Mouse (Mus musculus): ENCODE data around the gene Tpm3-rs7.
"Not testable (repeated sequence)": the region's sequence is repeated elsewhere in the genome, so short reads cannot be mapped to it uniquely, and the experiment has no call there.

The Tpm3-rs7 gene

DNA sequence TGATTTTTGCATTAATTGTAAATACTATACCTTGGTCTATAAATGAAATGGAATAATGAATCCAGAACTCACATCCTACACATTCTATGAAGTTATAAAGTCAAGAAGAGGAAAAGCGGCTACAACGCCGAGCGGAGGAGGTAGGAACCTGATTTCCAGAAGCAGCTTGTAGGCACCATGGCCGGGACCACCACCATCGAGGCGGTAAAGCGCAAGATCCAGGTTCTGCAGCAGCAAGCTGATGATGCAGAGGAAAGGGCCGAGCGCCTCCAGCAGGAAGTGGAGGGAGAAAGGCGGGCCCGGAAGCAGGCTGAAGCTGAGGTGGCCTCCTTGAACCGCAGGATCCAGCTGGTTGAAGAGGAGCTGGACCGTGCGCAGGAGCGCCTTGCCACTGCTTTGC lies at the start of gene Tpm3-rs7:
Tpm3-rs7 (plus strand) TSS at position 110 of the 400 bp plus-strand sequence.
- DNase-seq (ENCODE audit: low spot score in 2 of 2) = not testable (repeated sequence)

DNA sequence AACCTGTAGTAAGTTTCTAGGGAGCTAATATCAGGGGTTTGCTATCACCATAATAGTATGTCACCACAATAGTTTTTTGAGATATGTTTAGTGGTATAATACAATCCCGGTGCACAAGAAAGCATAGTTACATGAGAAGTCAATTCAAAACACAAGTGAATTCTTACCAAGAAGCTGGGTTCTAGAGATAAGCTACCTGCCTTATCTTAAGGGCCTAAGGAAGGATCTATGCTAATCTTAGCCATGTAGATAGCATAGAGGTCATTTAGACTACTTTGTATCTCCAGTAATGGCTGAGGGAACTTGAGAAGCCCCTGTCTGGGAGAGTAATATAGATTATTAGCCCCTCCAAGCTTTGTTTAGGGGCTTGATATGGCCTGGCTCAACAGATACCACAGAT lies 2.6 kb downstream of the Tpm3-rs7 start:
- DNase-seq (ENCODE audit: low spot score in 2 of 2) = no peak

DNA sequence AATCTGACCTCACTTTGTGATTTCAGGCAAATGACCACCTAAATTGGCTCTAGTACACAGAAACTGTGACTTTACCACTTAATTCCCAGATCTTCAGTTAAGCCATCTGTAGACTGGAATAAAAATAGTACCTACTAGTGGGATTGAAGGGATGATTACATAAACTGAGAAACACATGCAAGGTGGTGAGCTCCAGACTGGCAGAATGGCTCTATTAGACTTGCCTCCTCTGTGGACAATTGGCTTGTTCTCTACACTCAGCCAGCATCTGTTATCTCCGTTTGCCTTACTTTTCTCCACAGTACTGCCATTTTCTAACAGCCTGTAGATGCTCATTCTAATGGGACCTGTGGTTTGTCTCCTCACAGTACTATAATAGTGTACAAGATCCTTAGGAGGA lies 49.0 kb downstream of the Tpm3-rs7 start:
- no peak for DNase-seq (ENCODE audit: low spot score in 2 of 2)

All from natural killer cell, adult 2 months (primary cell).